Mouse (Mus musculus) cerebellum, adult 2 months (tissue): Measurements from ENCODE around the gene Hap1.

Source experiments
- CTCF ChIP-seq: fragments of 200-500 bp; IDR thresholded peaks from 2 replicates; pipeline ENCODE4 v1.5.1; 2011; ENCODE audit warnings: low read depth, mild to moderate bottlenecking, control low read depth, low read length, moderate library complexity, borderline replicate concordance; ENCODE audit not compliant: insufficient read depth
- POLR2A ChIP-seq: fragments of 200-500 bp; IDR thresholded peaks from 2 replicates; pipeline ENCODE4 v1.6.1; 2011; ENCODE audit warnings: low read length, control low read depth, borderline replicate concordance; ENCODE audit not compliant: insufficient read depth

- no peak for TF ChIP-seq CTCF
- no peak for TF ChIP-seq POLR2A
Measured at GRCm38 (mm10) chr11:100394353-100395074, 38.6 kb upstream of the Hap1 start.
